Comparison of ENCODE assay signal across 8 mouse cellular contexts in genomic region chr17:28690776-28691686, GRCm38 (mm10). TPM values are rescaled to one million over a fixed set of nuclear protein-coding genes. Genes with fewer than 3 reads are reported as not detected.
DNase-seq lines count a peak whose midpoint lies in the region; ATAC-seq and TF ChIP-seq lines count a peak whose summit lies in the region.

Gene Mapk14, plus strand, starts transcription at chr17:28691329.

- H3K9ac ChIP-seq in ES-E14 (ENCODE audit: insufficient read depth, low read depth, low read length, poor library complexity, severe bottlenecking): peak within 1 kb of the TSS; percentile 91
- H3K9ac ChIP-seq in forebrain, embryonic 16.5 days (replicated peaks; ENCODE audit: low read depth, low read length): peak within 1 kb of the TSS; percentile 94
- H3K9ac ChIP-seq in lung, embryonic 14.5 days: peak within 1 kb of the TSS; percentile 93

- no peaks in the 10 kb centered on the region for H3K9me3 ChIP-seq in ES-E14 (ENCODE audit: control insufficient read depth, insufficient read depth, low read depth, low read length)
- no peaks in the 10 kb centered on the region for H3K9me3 ChIP-seq in forebrain, embryonic 16.5 days (ENCODE audit: control insufficient read depth, low read length)
- no peaks in the 10 kb centered on the region for H3K9me3 ChIP-seq in lung, embryonic 14.5 days (ENCODE audit: low read depth, low read length)

- peaks cover 0 to 4% of the 10 kb centered on the region in 2 experiments; a peak in 2 of 4 replicates for H3K4me1 ChIP-seq in ES-E14 (ENCODE audit: control insufficient read depth in 2 of 2, insufficient read depth in 2 of 2, low read length in 2 of 2, poor library complexity in 1 of 2)
- peaks cover 22% of the 10 kb centered on the region for H3K4me1 ChIP-seq in forebrain, embryonic 16.5 days (replicated peaks; ENCODE audit: control insufficient read depth, insufficient read depth, low read length)
- peaks cover 25% of the 10 kb centered on the region for H3K4me1 ChIP-seq in lung, embryonic 14.5 days (ENCODE audit: insufficient read depth)
- H3K4me1 ChIP-seq in olfactory bulb, adult 2 months (ENCODE audit: control insufficient read depth, insufficient read depth, low read length): peaks cover 14% of the 10 kb centered on the region
- H3K4me1 ChIP-seq in thymus, adult 2 months (replicated peaks; ENCODE audit: control insufficient read depth, insufficient read depth, low read length): peaks cover 15% of the 10 kb centered on the region

- peaks cover 3% of the 10 kb centered on the region; the same call in 1 of the 2 replicates for H3K36me3 ChIP-seq in ES-E14 (ENCODE audit: control insufficient read depth, insufficient read depth, low read length, poor library complexity, severe bottlenecking)
- no peaks in the 10 kb centered on the region for H3K36me3 ChIP-seq in forebrain, embryonic 16.5 days (ENCODE audit: control insufficient read depth, insufficient read depth)
- peaks cover 7% of the 10 kb centered on the region; the same call in 1 of the 2 replicates for H3K36me3 ChIP-seq in lung, embryonic 14.5 days (ENCODE audit: insufficient read depth)
- H3K36me3 ChIP-seq in thymus, adult 2 months (ENCODE audit: control insufficient read depth, insufficient read depth, low read length): no peaks in the 10 kb centered on the region

- H3K4me2 ChIP-seq in forebrain, embryonic 16.5 days (ENCODE audit: low read length): peak within 1 kb of the TSS; percentile 63
- H3K4me2 ChIP-seq in lung, embryonic 14.5 days: peak within 1 kb of the TSS; percentile 86

- in situ Hi-C loops in ES-E14 (cut with MboI; ENCODE audit: low sequenced_read_pairs in 2 of 2, unreplicated experiment in 2 of 2): no loop called here

- H3K27ac ChIP-seq in ES-E14 (ENCODE audit: insufficient read depth, low read depth, low read length, poor library complexity, severe bottlenecking): peak within 1 kb of the TSS; percentile 63
- H3K27ac ChIP-seq in forebrain, embryonic 16.5 days (ENCODE audit: low read length): peak within 1 kb of the TSS; percentile 96
- H3K27ac ChIP-seq in layer of hippocampus, adult 2 months: peak within 1 kb of the TSS; percentile 96
- H3K27ac ChIP-seq in lung, embryonic 14.5 days (ENCODE audit: low read depth): peak within 1 kb of the TSS; percentile 96
- H3K27ac ChIP-seq in olfactory bulb, adult 2 months (ENCODE audit: insufficient read depth, low read depth, low read length): peak within 1 kb of the TSS; percentile 83
- peak within 1 kb of the TSS; percentile 65 for H3K27ac ChIP-seq in thymus, adult 2 months (ENCODE audit: control insufficient read depth, insufficient read depth, low read length)

- DNase-seq in ES-E14 (ENCODE audit: low read depth, low spot score): peak; percentile 99
- DNase-seq in cerebellum, adult 11-12 months: peak; percentile 99
- peak; percentile 99 for DNase-seq in heart, postnatal 36 days
- peak; percentile 99 to 100 for DNase-seq in layer of hippocampus, adult 2 months (ENCODE audit: low spot score in 2 of 2)
- peak; percentile 100 for DNase-seq in lung, embryonic 14.5 days
- peak; percentile 100 for DNase-seq in thymus, adult 2 months

- H3K4me3 ChIP-seq in ES-E14 (ENCODE audit: insufficient read depth in 1 of 2, low read depth in 1 of 2, low read length in 2 of 2, poor library complexity in 1 of 2, severe bottlenecking in 1 of 2): peak within 1 kb of the TSS; percentile 79 to 90
- peak within 1 kb of the TSS; percentile 97 for H3K4me3 ChIP-seq in forebrain, embryonic 16.5 days (replicated peaks; ENCODE audit: low read length)
- H3K4me3 ChIP-seq in layer of hippocampus, adult 2 months: peak within 1 kb of the TSS; percentile 97
- H3K4me3 ChIP-seq in lung, embryonic 14.5 days (ENCODE audit: low read depth, low read length): peak within 1 kb of the TSS; percentile 99
- peak within 1 kb of the TSS; percentile 87 for H3K4me3 ChIP-seq in olfactory bulb, adult 2 months (ENCODE audit: insufficient read depth, low read depth, low read length)
- H3K4me3 ChIP-seq in thymus, adult 2 months (ENCODE audit: control insufficient read depth, insufficient read depth, low read length): peak within 1 kb of the TSS; percentile 81

- no peaks in the 10 kb centered on the region for H3K27me3 ChIP-seq in forebrain, embryonic 16.5 days (replicated peaks; ENCODE audit: control insufficient read depth, insufficient read depth, low read length)
- H3K27me3 ChIP-seq in lung, embryonic 14.5 days (ENCODE audit: insufficient read depth, low read length): peaks cover 12% of the 10 kb centered on the region
- no peaks in the 10 kb centered on the region for H3K27me3 ChIP-seq in thymus, adult 2 months (ENCODE audit: control insufficient read depth, insufficient read depth, low read length)

- intact Hi-C loops in heart, postnatal 36 days (cut with DNase I): loop anchor here (1.0 to 5.0 kb wide), 4 partner anchors 51 to 236 kb away; no protein-coding TSS in a partner anchor

- peak; percentile 87 for TF ChIP-seq CTCF in layer of hippocampus, adult 2 months (conservative IDR thresholded peaks at IDR 0.05)
- TF ChIP-seq CTCF in lung, embryonic 14.5 days (IDR thresholded peaks at IDR 0.05; ENCODE audit: low read depth): peak; percentile 47
- TF ChIP-seq CTCF in olfactory bulb, adult 2 months (IDR thresholded peaks at IDR 0.05; ENCODE audit: insufficient read depth, low read depth, low read length): peak; percentile 74
- peak; percentile 89 for TF ChIP-seq CTCF in thymus, adult 2 months (IDR thresholded peaks at IDR 0.05; ENCODE audit: borderline replicate concordance, control insufficient read depth, extremely low read depth, insufficient read depth, low read length, poor library complexity)

- under 1% methylated on average over 81 of the region's 86 CpGs for WGBS in forebrain, embryonic 16.5 days
- WGBS in lung, embryonic 14.5 days: under 1% methylated on average over 83 of the region's 86 CpGs
- WGBS in olfactory bulb, adult 2 months: under 1% methylated on average over 86 of the region's 86 CpGs
- under 1% methylated on average over 86 of the region's 86 CpGs for WGBS in thymus, adult 2 months

- peak; percentile 100 for TF ChIP-seq POLR2A in olfactory bulb, adult 2 months (IDR thresholded peaks at IDR 0.05; ENCODE audit: insufficient read depth, low read depth, low read length)
- TF ChIP-seq POLR2A in thymus, adult 2 months (IDR thresholded peaks at IDR 0.05; ENCODE audit: control insufficient read depth, extremely low read depth, insufficient read depth, low read length, poor library complexity): peak; percentile 99

- peak; percentile 97 for ATAC-seq in forebrain, embryonic 16.5 days
- ATAC-seq in lung, embryonic 14.5 days (ENCODE audit: insufficient read depth): peak; percentile 94

TF ChIP-seq in ES-E14, 5 proteins besides CTCF, POLR2A, EP300 and RAD21:
- TF ChIP-seq CHD2 (IDR thresholded peaks at IDR 0.05; ENCODE audit: low read depth, low read length): peak; percentile 99
- TF ChIP-seq ZC3H11A (IDR thresholded peaks at IDR 0.05; ENCODE audit: borderline replicate concordance, low read depth, low read length): no peak
- no peak for TF ChIP-seq ZNF384 (IDR thresholded peaks at IDR 0.05; ENCODE audit: low read depth, low read length)
- no peak for TF ChIP-seq MAFK (IDR thresholded peaks at IDR 0.05; ENCODE audit: insufficient read depth, low read depth, low read length)
- peak; percentile 57 for TF ChIP-seq HCFC1 (IDR thresholded peaks at IDR 0.05; ENCODE audit: borderline replicate concordance, insufficient read depth, low read length)

RNA-seq across cellular contexts. Expression of gene Mapk14, which starts in this region (rescaled TPM):
- total RNA-seq in ES-E14 (2012; rRNA removed): 65.9 and 77.3 TPM in 2 replicates
- 27.2 and 27.8 TPM in 2 replicates for polyA plus RNA-seq in forebrain, embryonic 16.5 days (2015; fragmentation: Nextera tagmentation; extraction: Ambion mirVana)
- total RNA-seq in heart, postnatal 36 days (2021): 10 to 100 TPM; 49.6 to 54.5 TPM
- 10 to 100 TPM; 70.6 to 82.7 TPM for total RNA-seq in layer of hippocampus, adult 2 months (2021)
- polyA plus RNA-seq in lung, embryonic 14.5 days (2014; fragmentation: Nextera tagmentation; extraction: Ambion mirVana): 76.1 and 77.4 TPM in 2 replicates
- not detected in 2 replicates for polyA plus RNA-seq in olfactory bulb, adult 2 months (2012; ENCODE audit: insufficient read depth, insufficient read length, low replicate concordance, missing spikeins)
- polyA plus RNA-seq in thymus, adult 2 months (2012; rRNA removed): 121 and 131 TPM in 2 replicates

Comparison
In these comparisons a context has a peak if more than half of its experiments do, and no peak if none do; other contexts are left out.
1. Peak in every context shown above with its lines: DNase-seq, ATAC-seq, H3K4me3 ChIP-seq and H3K27ac ChIP-seq.